Mouse (Mus musculus) liver, embryonic 11.5 days (tissue): ENCODE measurements around the gene Rgl2. TPM values are rescaled to one million over a fixed set of nuclear protein-coding genes. Genes with fewer than 3 reads are reported as not detected.
A peak's percentile ranks its signal among the peaks of the same experiment; 100 is the strongest.

Experiments
- ATAC-seq: fragments of 200-750 bp; cut with Nextera tagmentation; replicated peaks from 2 replicates; pipeline ENCODE4 v1.8.0; 2017; ENCODE audit warnings: moderate number of reproducible peaks, mild to moderate bottlenecking, moderate TSS enrichment, moderate library complexity; ENCODE audit not compliant: low FRiP score
- DNase-seq: peaks from one replicate; pipeline ENCODE4 v3.0.0-alpha.2; 2017; ENCODE audit warnings: low spot score
- H3K27ac ChIP-seq: fragments of 300-500 bp; sonication (generic); 2 replicates; pipeline ENCODE4 v1.5.1; 2014; ENCODE audit warnings: mild to moderate bottlenecking, low read depth, low read length, control low read depth
- H3K27me3 ChIP-seq: fragments of 300-500 bp; sonication (generic); replicated peaks from 2 replicates; pipeline ENCODE4 v1.6.1; 2014; ENCODE audit warnings: low read length, mixed read lengths; ENCODE audit not compliant: control insufficient read depth, insufficient read depth
- H3K36me3 ChIP-seq: fragments of 300-500 bp; sonication (generic); 2 replicates; pipeline ENCODE4 v1.6.1; 2014; ENCODE audit warnings: mild to moderate bottlenecking, low read length, moderate library complexity, mixed read lengths; ENCODE audit not compliant: control insufficient read depth, insufficient read depth
- H3K4me1 ChIP-seq: fragments of 300-500 bp; sonication (generic); replicated peaks from 2 replicates; pipeline ENCODE4 v1.6.1; 2014; ENCODE audit warnings: low read length, mixed read lengths; ENCODE audit not compliant: control insufficient read depth, insufficient read depth
- H3K4me2 ChIP-seq: fragments of 300-500 bp; sonication (generic); 2 replicates; pipeline ENCODE4 v1.6.1; 2014; ENCODE audit warnings: mild to moderate bottlenecking, control low read depth, moderate library complexity
- H3K4me3 ChIP-seq: fragments of 300-500 bp; sonication (generic); 2 replicates; pipeline ENCODE4 v1.5.1; 2014; ENCODE audit warnings: low read depth, low read length, control low read depth
- H3K9ac ChIP-seq: fragments of 300-500 bp; sonication (generic); 2 replicates; pipeline ENCODE4 v1.6.1; 2014; ENCODE audit warnings: low read depth, low read length, control low read depth
- H3K9me3 ChIP-seq: fragments of 300-500 bp; sonication (generic); 2 replicates; pipeline ENCODE4 v1.6.1; 2016; ENCODE audit warnings: low read length, inconsistent platforms, mixed read lengths; ENCODE audit not compliant: control insufficient read depth
- WGBS: fragments of 180-500 bp; shearing (Covaris S2); extraction: QIAGEN DNeasy Blood & Tissue Kit; methylation state at CpG from one replicate; pipeline ENCODE4 v1.1.7; 2014; 5-methylcytosine and 5-hydroxymethylcytosine counted together
- polyA plus RNA-seq: library from polyadenylated mRNA; unstranded; fragments of >200 nt; fragmentation: Nextera tagmentation; extraction: Ambion mirVana; gene quantifications from 2 replicates; pipeline ENCODE4 v1.2.1, GENCODE M21; 2014

Rgl2 gene
- polyA plus RNA-seq, 1 experiment from 2014 or later, result 25.6 TPM

DNA sequence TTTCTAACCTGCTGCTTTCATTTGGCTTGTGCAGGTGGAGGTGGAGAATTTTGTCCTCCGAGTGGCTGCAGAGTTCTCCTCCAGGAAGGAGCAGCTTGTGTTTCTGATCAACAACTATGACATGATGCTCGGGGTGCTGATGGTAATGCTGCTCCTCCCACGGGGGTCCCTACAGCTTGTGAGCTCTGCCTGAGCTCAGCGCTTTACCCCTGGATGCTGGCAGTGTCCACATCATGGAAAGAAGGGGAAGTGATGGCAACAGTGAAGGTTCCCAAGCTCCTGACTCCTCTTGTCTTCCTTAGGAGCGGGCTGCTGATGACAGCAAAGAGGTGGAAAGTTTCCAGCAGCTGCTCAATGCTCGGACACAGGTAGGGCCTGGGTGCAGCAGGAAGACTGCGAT is 33.5 kb downstream of the Rgl2 start:
- H3K4me3 ChIP-seq, result no peak overlapping the region
- H3K36me3 ChIP-seq, result peaks cover 41% of the 10 kb centered on the region
- H3K9ac ChIP-seq, result no peak overlapping the region
- 90% methylated on average over 7 of the region's 7 CpGs for WGBS
- no peak for DNase-seq
- ATAC-seq, result no peak
- no peaks in the 10 kb centered on the region for H3K4me1 ChIP-seq
- no peak overlapping the region for H3K27ac ChIP-seq
- no peaks in the 10 kb centered on the region for H3K9me3 ChIP-seq
- H3K27me3 ChIP-seq, result no peaks in the 10 kb centered on the region
- H3K4me2 ChIP-seq, result no peak overlapping the region

DNA sequence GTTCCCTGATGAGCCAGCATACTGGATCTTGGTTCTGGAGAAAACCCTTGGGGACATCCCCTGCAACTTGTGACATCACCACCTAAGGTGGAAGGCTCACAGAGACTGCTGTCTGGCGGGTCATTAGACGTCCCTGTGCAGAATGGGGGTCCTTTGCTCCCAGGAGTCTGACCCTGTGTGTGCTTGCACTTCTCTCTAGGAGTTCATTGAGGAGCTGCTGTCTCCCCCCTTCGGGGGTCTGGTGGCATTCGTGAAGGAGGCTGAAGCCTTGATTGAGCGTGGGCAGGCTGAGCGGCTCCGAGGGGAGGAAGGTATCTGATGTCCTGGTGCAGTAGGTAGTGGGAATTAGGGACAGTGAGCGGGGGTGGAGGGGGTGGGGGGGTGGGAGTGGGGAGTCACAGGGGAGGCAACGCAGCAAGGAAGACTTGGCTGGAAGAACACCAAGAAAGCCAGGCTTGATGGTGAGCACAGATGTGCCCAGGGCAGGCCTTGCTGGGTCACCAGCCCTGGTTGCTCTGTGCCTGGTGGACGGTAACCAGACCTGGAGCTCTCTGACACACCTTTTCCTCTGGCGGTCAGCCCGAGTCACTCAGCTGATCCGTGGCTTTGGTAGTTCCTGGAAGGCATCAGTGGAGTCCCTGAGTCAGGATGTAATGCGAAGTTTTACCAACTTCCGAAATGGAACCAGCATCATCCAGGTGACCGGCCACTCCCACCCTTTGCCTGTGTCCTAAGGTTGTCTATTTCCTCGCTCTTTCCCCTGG is 35.9 kb downstream of the Rgl2 start:
- Histone ChIP-seq H3K27me3 (no peaks in the 10 kb centered on the region), H3K36me3 (peaks cover 24% of the 10 kb centered on the region; the same call in 1 of the 2 replicates), H3K4me3 (no peak overlapping the region), H3K9ac (no peak overlapping the region), H3K4me1 (no peaks in the 10 kb centered on the region), H3K4me2 (no peak overlapping the region), H3K9me3 (no peaks in the 10 kb centered on the region), H3K27ac (no peak overlapping the region)
- WGBS, result 90% methylated on average over 17 of the region's 17 CpGs
- ATAC-seq (no peak), DNase-seq (no peak)

DNA sequence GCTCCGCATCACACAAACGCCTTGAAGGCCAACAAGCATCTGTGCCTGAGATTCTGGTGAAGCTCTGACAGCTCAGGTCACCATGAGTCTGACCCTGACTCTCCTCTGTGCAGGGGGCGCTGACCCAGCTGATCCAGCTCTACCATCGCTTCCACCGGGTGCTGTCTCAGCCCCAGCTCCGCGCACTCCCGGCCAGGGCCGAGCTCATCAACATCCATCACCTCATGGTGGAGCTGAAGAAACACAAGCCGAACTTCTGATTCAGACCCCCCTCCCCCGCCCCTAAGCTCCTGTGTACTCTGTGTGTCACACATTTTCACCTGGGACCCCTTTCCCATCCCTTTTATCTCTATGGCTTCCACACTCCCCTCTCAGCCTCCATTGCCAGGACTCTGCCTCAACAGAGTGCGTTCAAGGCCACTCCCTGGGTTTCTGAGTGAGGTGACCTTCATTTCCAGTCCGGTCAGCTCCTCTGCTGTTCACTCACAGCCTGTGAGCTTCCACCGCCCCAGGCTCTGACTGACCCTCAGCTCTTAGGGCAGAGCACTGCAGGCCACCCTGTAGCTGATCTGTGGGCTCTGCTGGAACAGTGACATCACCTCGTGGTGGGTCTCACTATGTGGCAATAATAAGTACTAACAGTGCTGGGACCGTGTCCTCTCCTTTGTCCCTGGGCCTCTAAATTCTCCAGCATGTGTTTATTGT is 36.7 kb downstream of the Rgl2 start:
- H3K4me2 ChIP-seq, result no peak overlapping the region
- no peaks in the 10 kb centered on the region for H3K4me1 ChIP-seq
- H3K4me3 ChIP-seq, result no peak overlapping the region
- DNase-seq (no peak), ATAC-seq (no peak)
- H3K9me3 ChIP-seq, result no peaks in the 10 kb centered on the region
- 87% methylated on average over 16 of the region's 16 CpGs for WGBS
- no peak overlapping the region for H3K27ac ChIP-seq
- H3K27me3 ChIP-seq, result no peaks in the 10 kb centered on the region
- H3K9ac ChIP-seq, result no peak overlapping the region
- H3K36me3 ChIP-seq, result peaks cover 19% of the 10 kb centered on the region; the same call in 1 of the 2 replicates

DNA sequence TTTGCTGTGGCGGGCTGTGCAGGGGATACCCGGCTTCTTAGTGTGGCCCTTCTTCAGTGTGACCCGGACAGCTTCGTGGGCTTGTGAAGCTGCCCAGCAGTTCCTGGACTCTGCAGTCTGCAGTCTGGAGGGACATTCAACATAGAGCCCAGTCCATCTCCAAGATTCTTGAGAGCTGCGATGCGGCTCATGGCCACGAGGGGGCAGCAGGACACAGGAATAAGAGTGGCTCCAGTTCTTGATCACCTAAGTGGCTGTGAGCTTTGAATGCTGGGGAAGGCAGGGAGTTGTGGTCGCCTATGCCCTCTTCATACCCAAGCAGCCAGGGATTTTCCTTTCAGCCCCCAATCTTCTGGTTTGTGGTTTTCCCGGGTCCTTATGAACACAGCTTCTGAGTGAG is 39.1 kb downstream of the Rgl2 start:
- Histone ChIP-seq H3K27ac (no peak overlapping the region), H3K9ac (no peak overlapping the region), H3K27me3 (no peaks in the 10 kb centered on the region), H3K4me1 (no peaks in the 10 kb centered on the region), H3K4me2 (peak overlapping the region; percentile 28), H3K36me3 (peaks cover 9% of the 10 kb centered on the region; the same call in 1 of the 2 replicates), H3K9me3 (no peaks in the 10 kb centered on the region), H3K4me3 (no peak overlapping the region)
- ATAC-seq (peak; percentile 70), DNase-seq (peak; percentile 78)
- WGBS, result 2% methylated on average over 9 of the region's 9 CpGs

DNA sequence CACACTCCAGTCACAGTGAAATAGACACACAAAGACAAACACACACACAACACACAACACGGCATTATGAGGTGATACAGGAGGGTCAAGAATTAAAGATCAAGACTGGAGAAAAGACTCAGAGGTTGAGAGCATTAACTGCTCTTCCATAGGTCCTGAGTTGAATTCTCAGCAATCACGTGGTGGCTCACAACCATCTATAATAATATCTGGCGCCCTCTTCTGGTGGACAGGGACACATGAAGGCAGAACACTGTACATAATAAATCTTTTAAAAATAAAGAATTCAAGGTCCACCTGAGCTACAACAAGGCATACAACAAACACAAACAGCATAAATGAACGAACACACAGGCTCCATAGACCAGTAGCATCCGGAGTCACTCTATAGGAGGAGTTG is 39.6 kb downstream of the Rgl2 start:
- no peaks in the 10 kb centered on the region for H3K27me3 ChIP-seq
- H3K9ac ChIP-seq, result no peak overlapping the region
- H3K9me3 ChIP-seq, result no peaks in the 10 kb centered on the region
- no peak overlapping the region for H3K27ac ChIP-seq
- peak overlapping the region; percentile 28 for H3K4me2 ChIP-seq
- no peaks in the 10 kb centered on the region for H3K4me1 ChIP-seq
- H3K36me3 ChIP-seq, result peaks cover 6% of the 10 kb centered on the region; the same call in 1 of the 2 replicates
- no peak for DNase-seq
- 29% methylated on average over 5 of the region's 5 CpGs for WGBS
- no peak overlapping the region for H3K4me3 ChIP-seq
- ATAC-seq, result peak; percentile 69

DNA sequence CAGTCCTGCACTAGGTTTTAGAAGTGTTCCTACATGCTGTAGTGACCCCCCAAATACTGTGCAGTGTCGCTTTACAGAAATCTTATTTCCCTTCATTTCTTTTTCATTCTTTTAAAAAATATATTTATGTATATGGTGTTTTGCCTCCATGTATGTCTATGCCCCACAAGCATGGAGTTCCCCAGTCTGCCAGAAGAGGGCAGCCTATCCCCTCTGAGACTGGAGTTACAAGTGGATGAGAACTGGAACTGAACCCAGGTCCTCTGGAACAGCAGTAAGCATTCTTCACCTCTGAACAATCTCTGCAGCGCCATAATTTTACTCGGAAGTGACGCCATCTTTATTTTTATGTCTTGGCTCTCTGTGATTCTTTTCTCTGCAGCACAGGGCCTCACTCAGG is 40.1 kb downstream of the Rgl2 start:
- no peak overlapping the region for H3K4me2 ChIP-seq
- DNase-seq (no peak), ATAC-seq (no peak)
- H3K27ac ChIP-seq, result no peak overlapping the region
- WGBS, result 68% methylated on average over 4 of the region's 4 CpGs
- no peaks in the 10 kb centered on the region for H3K27me3 ChIP-seq
- H3K9me3 ChIP-seq, result no peaks in the 10 kb centered on the region
- H3K4me3 ChIP-seq, result no peak overlapping the region
- H3K36me3 ChIP-seq, result peaks cover 5% of the 10 kb centered on the region; the same call in 1 of the 2 replicates
- no peak overlapping the region for H3K9ac ChIP-seq
- H3K4me1 ChIP-seq, result no peaks in the 10 kb centered on the region

DNA sequence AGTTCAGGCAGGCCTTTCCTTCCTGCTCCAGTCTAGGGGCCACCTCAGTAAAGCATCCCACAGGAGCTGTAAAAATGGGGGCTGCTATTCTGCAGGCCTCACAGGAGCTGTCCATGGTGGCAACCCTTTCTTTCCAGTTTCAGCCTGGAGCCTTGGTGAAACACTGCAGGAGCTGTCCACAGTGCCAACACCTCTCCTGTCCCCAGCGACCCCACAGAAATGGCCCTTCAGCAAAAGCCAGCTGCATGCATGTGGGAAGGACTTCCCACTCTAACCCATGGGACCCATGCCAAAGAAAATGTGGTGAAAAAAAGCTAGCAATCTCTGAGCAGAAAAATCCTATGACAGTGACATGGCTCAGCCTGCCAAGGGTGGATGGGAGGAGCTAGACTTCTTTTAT is 43.3 kb downstream of the Rgl2 start:
- H3K27ac ChIP-seq, result no peak overlapping the region
- H3K4me1 ChIP-seq, result peaks cover under 1% of the 10 kb centered on the region; the same call in 1 of the 2 replicates
- H3K4me3 ChIP-seq, result no peak overlapping the region
- no peak for DNase-seq
- H3K9me3 ChIP-seq, result no peaks in the 10 kb centered on the region
- no peak overlapping the region for H3K4me2 ChIP-seq
- no peak overlapping the region for H3K9ac ChIP-seq
- no peaks in the 10 kb centered on the region for H3K36me3 ChIP-seq
- no peak for ATAC-seq
- H3K27me3 ChIP-seq, result peaks cover 2% of the 10 kb centered on the region
- WGBS, result 6% methylated on average over 1 of the region's 1 CpGs

DNA sequence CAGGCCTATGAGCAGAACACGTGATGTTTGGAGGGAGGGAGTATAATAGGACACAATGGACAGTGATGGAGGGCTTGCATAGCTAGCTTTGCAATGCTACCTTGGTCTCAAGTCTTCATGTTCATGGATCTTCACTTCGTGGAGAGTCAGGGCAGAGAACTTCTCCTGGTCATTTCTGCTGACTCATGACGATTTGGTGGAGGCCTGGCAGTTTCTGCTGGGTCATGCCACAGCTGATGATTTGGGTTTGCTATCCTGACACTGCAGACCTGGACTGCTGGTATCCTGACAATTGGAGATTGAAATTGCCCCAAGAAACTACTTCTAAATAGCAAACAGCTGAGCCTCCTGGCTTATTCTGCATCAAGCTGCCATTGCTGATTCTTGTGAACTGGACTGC is 44.2 kb downstream of the Rgl2 start:
- Histone ChIP-seq H3K9me3 (no peaks in the 10 kb centered on the region), H3K4me2 (no peak overlapping the region), H3K9ac (no peak overlapping the region), H3K27ac (no peak overlapping the region), H3K36me3 (no peaks in the 10 kb centered on the region), H3K4me3 (no peak overlapping the region), H3K4me1 (peaks cover 4% of the 10 kb centered on the region; the same call in 1 of the 2 replicates), H3K27me3 (peaks cover 11% of the 10 kb centered on the region)
- 57% methylated on average over 3 of the region's 3 CpGs for WGBS
- no peak for ATAC-seq
- no peak for DNase-seq
